Mouse (Mus musculus) liver, adult 2 months (tissue): ENCODE measurements around the gene Dus3l. TPM values are rescaled to one million over a fixed set of nuclear protein-coding genes. Genes with fewer than 3 reads are reported as not detected.

Experiments
- DNase-seq: peaks from one replicate; pipeline ENCODE4 v3.0.0-alpha.2; 2011; ENCODE audit warnings: low read depth, low spot score; ENCODE audit errors: extremely low read depth
- H3K27ac ChIP-seq: fragments of 200-500 bp; replicated peaks from 2 replicates; pipeline ENCODE4 v1.5.1; 2012; ENCODE audit warnings: low read depth, mild to moderate bottlenecking, control low read depth, inconsistent platforms, low read length; ENCODE audit not compliant: insufficient read depth
- H3K27me3 ChIP-seq: fragments of 200-500 bp; 2 replicates; pipeline ENCODE4 v1.6.1; 2012; ENCODE audit warnings: mild to moderate bottlenecking, moderate library complexity, low read length, inconsistent platforms; ENCODE audit not compliant: control insufficient read depth, insufficient read depth
- H3K36me3 ChIP-seq: fragments of 200-500 bp; 2 replicates; pipeline ENCODE4 v1.6.1; 2012; ENCODE audit warnings: low read length, inconsistent platforms; ENCODE audit not compliant: control insufficient read depth, insufficient read depth
- H3K4me1 ChIP-seq: fragments of 200-500 bp; 2 replicates; pipeline ENCODE4 v1.6.1; 2011; ENCODE audit warnings: low read length; ENCODE audit not compliant: control insufficient read depth, insufficient read depth
- H3K4me3 ChIP-seq: fragments of 200-500 bp; 2 replicates; pipeline ENCODE4 v1.5.1; 2011; ENCODE audit warnings: low read depth, mild to moderate bottlenecking, control low read depth, low read length, moderate library complexity; ENCODE audit not compliant: insufficient read depth
- H3K79me2 ChIP-seq: fragments of 200-500 bp; 2 replicates; pipeline ENCODE4 v1.6.1; 2012; ENCODE audit warnings: inconsistent platforms, mild to moderate bottlenecking, low read length, moderate library complexity; ENCODE audit not compliant: control insufficient read depth, insufficient read depth
- H3K9ac ChIP-seq: fragments of 200-500 bp; 2 replicates; pipeline ENCODE4 v1.6.1; 2012; ENCODE audit warnings: low read depth, mild to moderate bottlenecking, control low read depth, inconsistent platforms, low read length
- CTCF ChIP-seq: fragments of 200-500 bp; IDR thresholded peaks from 2 replicates; pipeline ENCODE4 v1.5.1; 2011; ENCODE audit warnings: low read depth, low read length, control low read depth
- POLR2A ChIP-seq: fragments of 200-500 bp; IDR thresholded peaks from 2 replicates; pipeline ENCODE4 v1.6.1; 2011; ENCODE audit warnings: low read length, control low read depth; ENCODE audit not compliant: insufficient read depth; ENCODE audit errors: extremely low read depth
- whole genome bisulfite sequencing: fragments of 180-500 bp; shearing (Covaris S2); methylation state at CpG from one replicate; pipeline ENCODE4 v1.1.7; 2018; 5-methylcytosine and 5-hydroxymethylcytosine counted together
- polyA plus RNA-seq: library from polyadenylated mRNA; depleted of rRNA; stranded (reverse); fragments of >200 nt; gene quantifications from 2 replicates; pipeline ENCODE4 v1.2.3, GENCODE M21; 2012
- total RNA-seq: library from RNA; depleted of rRNA; stranded (reverse); fragments of >200 nt; gene quantifications from 2 replicates; pipeline ENCODE4 v1.2.3, GENCODE M21; 2014

Dus3l gene
- total and polyA plus RNA-seq, 2 experiments: 7.2 to 25.7 TPM

DNA sequence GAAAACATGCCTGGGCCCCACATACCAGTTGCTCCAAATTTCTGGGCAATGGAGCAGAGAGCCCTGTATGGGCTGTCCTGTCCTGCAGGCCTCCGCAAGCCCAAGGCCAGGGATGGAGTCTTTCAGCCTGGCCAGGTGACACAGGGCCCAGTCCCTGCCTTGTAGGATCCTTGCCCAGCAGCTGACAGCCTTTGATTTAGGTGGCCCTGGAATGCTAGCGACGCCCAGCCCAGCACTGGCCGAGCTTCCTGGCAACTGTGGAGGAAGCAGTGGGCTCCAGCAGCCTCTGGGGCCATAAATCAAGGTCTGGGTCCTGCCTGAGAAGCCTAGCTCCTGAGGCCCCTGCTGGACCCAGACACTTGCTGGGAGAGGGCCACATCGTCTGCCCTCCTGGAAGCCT is 42.1 kb upstream of the Dus3l start:
- DNase-seq: no peak
- no peak for TF ChIP-seq CTCF
- no peak for TF ChIP-seq POLR2A
- Histone ChIP-seq H3K27me3 (no peaks in the 10 kb centered on the region), H3K4me3 (no peak overlapping the region), H3K9ac (no peak overlapping the region), H3K27ac (no peak overlapping the region), H3K36me3 (no peaks in the 10 kb centered on the region), H3K4me1 (peaks cover 4% of the 10 kb centered on the region; the same call in 1 of the 2 replicates), H3K79me2 (peaks cover 20% of the 10 kb centered on the region; the same call in 1 of the 2 replicates)
- 85% methylated on average over 5 of the region's 5 CpGs for WGBS

DNA sequence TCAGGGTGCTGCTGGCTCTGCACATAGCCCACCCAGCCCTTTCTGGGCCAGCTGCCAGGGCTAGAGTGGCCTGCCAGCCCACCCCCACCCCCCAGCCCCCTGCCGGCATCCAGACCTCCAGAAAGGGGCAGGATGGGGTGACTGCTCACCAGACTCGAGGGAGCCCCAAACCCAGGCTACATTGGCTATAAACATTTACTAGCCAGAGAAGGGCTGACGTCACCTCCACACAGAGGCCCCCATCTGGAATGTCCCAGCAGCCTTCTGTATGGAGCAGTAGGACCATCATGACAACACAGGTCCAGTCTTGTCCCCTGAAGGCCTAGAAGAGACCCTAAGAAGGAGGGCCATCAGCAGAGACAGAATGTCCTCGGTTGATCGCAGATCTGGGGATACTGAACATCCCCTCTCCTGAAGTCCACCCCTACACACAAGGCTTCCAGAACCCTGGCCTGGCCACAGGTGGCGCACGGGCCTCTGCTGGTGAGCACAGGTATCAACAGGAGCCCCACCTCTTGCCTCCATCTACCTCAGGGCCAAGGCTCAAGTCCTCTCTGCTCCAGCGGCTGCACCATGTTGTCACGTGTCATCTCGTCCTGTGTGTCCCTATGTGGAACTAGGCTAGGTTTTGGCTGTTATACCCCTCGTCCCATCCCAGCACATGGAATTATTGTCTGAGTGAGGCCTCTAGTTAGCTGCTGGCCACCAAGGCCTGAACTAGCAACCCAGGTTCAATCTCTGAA is 41.0 kb upstream of the Dus3l start:
- Histone ChIP-seq H3K79me2 (peaks cover 10% of the 10 kb centered on the region; the same call in 1 of the 2 replicates), H3K27ac (no peak overlapping the region), H3K27me3 (peaks cover 3% of the 10 kb centered on the region; the same call in 1 of the 2 replicates), H3K36me3 (no peaks in the 10 kb centered on the region), H3K4me3 (no peak overlapping the region), H3K4me1 (peaks cover 4% of the 10 kb centered on the region; the same call in 1 of the 2 replicates), H3K9ac (no peak overlapping the region)
- DNase-seq: no peak
- WGBS: 89% methylated on average over 11 of the region's 11 CpGs
- TF ChIP-seq POLR2A: no peak
- peak; percentile 26; the same call in 1 of the 2 replicates for TF ChIP-seq CTCF

DNA sequence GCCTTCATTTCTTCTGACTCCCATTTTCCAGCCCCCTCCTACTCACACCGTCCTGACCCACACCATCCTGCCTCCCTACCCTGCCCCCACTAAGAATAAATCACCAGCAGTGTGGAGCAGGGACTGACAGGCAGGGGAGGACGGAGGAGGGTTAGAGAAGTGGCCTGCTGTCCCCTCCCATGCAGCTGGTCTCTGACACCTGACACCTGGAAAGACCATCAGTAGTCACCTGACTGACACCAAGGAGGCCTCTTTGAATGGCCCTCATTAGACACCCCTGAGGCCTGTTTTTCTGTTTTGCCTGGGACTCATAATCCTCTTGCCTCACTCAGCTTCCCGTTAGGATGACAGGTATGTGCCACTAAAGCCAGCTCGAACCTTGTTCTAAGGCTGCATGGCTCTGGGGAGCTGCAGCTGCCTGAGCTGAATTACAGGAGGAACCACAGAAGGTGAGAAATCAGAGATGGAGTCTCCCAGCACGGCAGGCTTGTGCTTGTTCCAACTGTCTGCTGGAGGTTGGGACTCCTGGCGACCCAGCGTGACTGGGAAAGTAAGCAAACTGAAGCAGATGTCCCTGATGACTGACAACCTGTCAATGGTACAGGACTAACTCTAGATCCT is 37.4 kb upstream of the Dus3l start:
- TF ChIP-seq CTCF (no peak), POLR2A (no peak)
- Histone ChIP-seq H3K4me3 (no peak overlapping the region), H3K27ac (no peak overlapping the region), H3K79me2 (no peaks in the 10 kb centered on the region), H3K36me3 (no peaks in the 10 kb centered on the region), H3K4me1 (no peaks in the 10 kb centered on the region), H3K9ac (no peak overlapping the region), H3K27me3 (peaks cover 3% of the 10 kb centered on the region; the same call in 1 of the 2 replicates)
- WGBS: 32% methylated on average over 7 of the region's 7 CpGs
- no peak for DNase-seq

DNA sequence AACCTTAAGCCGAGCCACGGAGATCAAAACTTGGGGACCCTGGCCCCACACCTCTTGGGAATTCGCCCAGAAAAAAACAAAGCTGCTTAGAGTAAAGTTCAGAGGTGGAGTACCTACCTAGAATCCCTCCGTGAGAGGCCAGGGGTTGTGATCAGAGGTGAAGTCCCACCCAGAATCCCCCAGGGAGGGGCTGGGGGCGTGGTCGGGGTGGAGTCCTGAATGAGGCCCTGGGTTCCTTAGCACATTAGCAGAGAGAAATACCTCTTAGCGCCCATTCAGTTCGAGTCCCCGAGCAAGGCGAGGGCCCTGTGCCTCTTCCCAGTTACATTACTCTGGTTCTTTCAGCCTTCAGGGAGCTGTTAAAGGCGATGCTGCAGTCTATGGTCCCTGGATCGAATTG is 36.9 kb upstream of the Dus3l start:
- H3K9ac ChIP-seq: no peak overlapping the region
- no peak for TF ChIP-seq CTCF
- no peak for TF ChIP-seq POLR2A
- DNase-seq: no peak
- H3K79me2 ChIP-seq: no peaks in the 10 kb centered on the region
- no peak overlapping the region for H3K4me3 ChIP-seq
- WGBS: 21% methylated on average over 12 of the region's 12 CpGs
- H3K4me1 ChIP-seq: no peaks in the 10 kb centered on the region
- peaks cover 3% of the 10 kb centered on the region; the same call in 1 of the 2 replicates for H3K27me3 ChIP-seq
- H3K27ac ChIP-seq: no peak overlapping the region
- no peaks in the 10 kb centered on the region for H3K36me3 ChIP-seq

DNA sequence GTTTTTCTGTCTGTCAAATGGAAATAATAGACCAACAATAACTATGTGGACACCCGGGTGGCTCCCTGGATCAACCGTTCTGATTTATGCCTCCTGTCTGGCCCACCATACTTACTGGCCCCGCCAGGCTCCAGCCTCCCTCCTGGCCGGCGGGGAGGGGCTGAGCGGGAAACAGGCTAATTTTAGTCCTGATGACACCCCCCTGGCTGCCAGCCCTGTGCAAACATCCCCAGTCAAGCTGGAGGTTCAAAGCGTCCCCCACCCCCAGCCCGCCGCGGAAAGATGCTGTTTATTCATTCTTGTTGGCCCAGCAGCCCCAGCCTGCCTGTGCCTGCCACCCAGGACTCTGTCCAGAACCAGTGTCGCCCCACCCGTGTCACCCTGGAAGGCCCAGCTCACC is 36.4 kb upstream of the Dus3l start:
- H3K36me3 ChIP-seq: no peaks in the 10 kb centered on the region
- H3K27ac ChIP-seq: no peak overlapping the region
- no peak overlapping the region for H3K4me3 ChIP-seq
- no peaks in the 10 kb centered on the region for H3K79me2 ChIP-seq
- no peak for DNase-seq
- H3K9ac ChIP-seq: no peak overlapping the region
- H3K27me3 ChIP-seq: peaks cover 3% of the 10 kb centered on the region; the same call in 1 of the 2 replicates
- WGBS: 15% methylated on average over 12 of the region's 12 CpGs
- H3K4me1 ChIP-seq: no peaks in the 10 kb centered on the region
- no peak for TF ChIP-seq POLR2A
- TF ChIP-seq CTCF: no peak
